Mouse (Mus musculus) bone marrow macrophage, adult 2 months (primary cell): ENCODE data around the gene Msrb3. TPM values are rescaled to one million over a fixed set of nuclear protein-coding genes. Genes with fewer than 3 reads are reported as not detected.

ENCODE experiments used
- H3K27ac ChIP-seq: 2 replicates; pipeline ENCODE4 v1.5.1; 2012; ENCODE audit warnings: low read depth, low read length; ENCODE audit not compliant: insufficient read depth
- H3K4me1 ChIP-seq: 2 replicates; pipeline ENCODE4 v1.6.1; 2012; ENCODE audit warnings: low read length; ENCODE audit not compliant: control insufficient read depth, insufficient read depth
- H3K4me3 ChIP-seq: 2 replicates; pipeline ENCODE4 v1.5.1; 2012; ENCODE audit warnings: mild to moderate bottlenecking, low read length, moderate library complexity; ENCODE audit not compliant: insufficient read depth
- CTCF ChIP-seq: IDR thresholded peaks from 2 replicates; pipeline ENCODE4 v1.5.1; 2012; ENCODE audit warnings: low read depth, mild to moderate bottlenecking, low read length, moderate library complexity
- POLR2A ChIP-seq: IDR thresholded peaks from 2 replicates; pipeline ENCODE4 v1.6.1; 2012; ENCODE audit warnings: mild to moderate bottlenecking, low read depth, low read length, borderline replicate concordance
- polyA plus RNA-seq: library from polyadenylated mRNA; stranded (reverse); fragments of >200 nt; gene quantifications from 2 replicates; pipeline ENCODE4 v1.2.4, GENCODE M21; 2012; ENCODE audit not compliant: missing spikeins, insufficient read depth, insufficient read length

The Msrb3 gene
- polyA plus RNA-seq, 1 experiment: 0.52 TPM

GRCm38 (mm10) chr10:120900096-120900495, 1.2 kb upstream of the Msrb3 start:
- no peak overlapping the region for H3K27ac ChIP-seq
- H3K4me1 ChIP-seq: no peaks in the 10 kb centered on the region
- no peak overlapping the region for H3K4me3 ChIP-seq
- no peak for TF ChIP-seq CTCF
- no peak for TF ChIP-seq POLR2A

- TF ChIP-seq CTCF: no peak
- TF ChIP-seq POLR2A: no peak
- Histone ChIP-seq H3K4me3 (peak overlapping the region; percentile 68), H3K4me1 (no peaks in the 10 kb centered on the region), H3K27ac (no peak overlapping the region)
Measured at GRCm38 (mm10) chr10:120898357-120898756, 544 bp downstream of the Msrb3 start.

GRCm38 (mm10) chr10:120895899-120896289, 3.0 kb downstream of the Msrb3 start:
- H3K4me3 ChIP-seq: no peak overlapping the region

GRCm38 (mm10) chr10:120894978-120895898, 3.7 kb downstream of the Msrb3 start:
- Histone ChIP-seq H3K4me3 (no peak overlapping the region), H3K4me1 (no peaks in the 10 kb centered on the region), H3K27ac (no peak overlapping the region)
- TF ChIP-seq POLR2A: no peak
- TF ChIP-seq CTCF: no peak

More at GRCm38 (mm10) chr10:120895899-120896289, 3.0 kb downstream of the Msrb3 start:
- Histone ChIP-seq H3K27ac (no peak overlapping the region), H3K4me1 (no peaks in the 10 kb centered on the region)
- no peak for TF ChIP-seq CTCF
- TF ChIP-seq POLR2A: no peak

- no peaks in the 10 kb centered on the region for H3K4me1 ChIP-seq
- TF ChIP-seq CTCF: no peak
- no peak for TF ChIP-seq POLR2A
Measured at GRCm38 (mm10) chr10:120893938-120894337, 5.0 kb downstream of the Msrb3 start.

GRCm38 (mm10) chr10:120891131-120891530, 7.8 kb downstream of the Msrb3 start:
- no peak overlapping the region for H3K4me3 ChIP-seq
- TF ChIP-seq CTCF (no peak), POLR2A (no peak)
- no peaks in the 10 kb centered on the region for H3K4me1 ChIP-seq
- H3K27ac ChIP-seq: no peak overlapping the region

More at GRCm38 (mm10) chr10:120893938-120894337, 5.0 kb downstream of the Msrb3 start:
- Histone ChIP-seq H3K4me3 (no peak overlapping the region), H3K27ac (no peak overlapping the region)

GRCm38 (mm10) chr10:120890592-120890991, 8.3 kb downstream of the Msrb3 start:
- Histone ChIP-seq H3K4me1 (no peaks in the 10 kb centered on the region), H3K4me3 (no peak overlapping the region), H3K27ac (no peak overlapping the region)
- TF ChIP-seq POLR2A (no peak), CTCF (no peak)

- Histone ChIP-seq H3K4me3 (no peak overlapping the region), H3K4me1 (peaks cover 6% of the 10 kb centered on the region), H3K27ac (no peak overlapping the region)
- TF ChIP-seq POLR2A (no peak), CTCF (no peak)
Measured at GRCm38 (mm10) chr10:120888531-120888930, 10.4 kb downstream of the Msrb3 start.

- no peak for TF ChIP-seq CTCF
- TF ChIP-seq POLR2A: no peak
- H3K4me3 ChIP-seq: no peak overlapping the region
- peaks cover 17% of the 10 kb centered on the region for H3K4me1 ChIP-seq
- no peak overlapping the region for H3K27ac ChIP-seq
Measured at GRCm38 (mm10) chr10:120884220-120884619, 14.7 kb downstream of the Msrb3 start.

- peak overlapping the region; percentile 54; the same call in 1 of the 2 replicates for H3K4me3 ChIP-seq
- H3K4me1 ChIP-seq: peaks cover 17% of the 10 kb centered on the region
- no peak for TF ChIP-seq CTCF
- no peak for TF ChIP-seq POLR2A
- H3K27ac ChIP-seq: peak overlapping the region; percentile 95
Measured at GRCm38 (mm10) chr10:120883732-120884131, 15.2 kb downstream of the Msrb3 start.

GRCm38 (mm10) chr10:120883069-120883415, 15.9 kb downstream of the Msrb3 start:
- Histone ChIP-seq H3K4me1 (peaks cover 17% of the 10 kb centered on the region), H3K4me3 (peak overlapping the region; percentile 54), H3K27ac (peak overlapping the region; percentile 95)
- no peak for TF ChIP-seq CTCF
- TF ChIP-seq POLR2A: no peak
